In the genomic region with DNA sequence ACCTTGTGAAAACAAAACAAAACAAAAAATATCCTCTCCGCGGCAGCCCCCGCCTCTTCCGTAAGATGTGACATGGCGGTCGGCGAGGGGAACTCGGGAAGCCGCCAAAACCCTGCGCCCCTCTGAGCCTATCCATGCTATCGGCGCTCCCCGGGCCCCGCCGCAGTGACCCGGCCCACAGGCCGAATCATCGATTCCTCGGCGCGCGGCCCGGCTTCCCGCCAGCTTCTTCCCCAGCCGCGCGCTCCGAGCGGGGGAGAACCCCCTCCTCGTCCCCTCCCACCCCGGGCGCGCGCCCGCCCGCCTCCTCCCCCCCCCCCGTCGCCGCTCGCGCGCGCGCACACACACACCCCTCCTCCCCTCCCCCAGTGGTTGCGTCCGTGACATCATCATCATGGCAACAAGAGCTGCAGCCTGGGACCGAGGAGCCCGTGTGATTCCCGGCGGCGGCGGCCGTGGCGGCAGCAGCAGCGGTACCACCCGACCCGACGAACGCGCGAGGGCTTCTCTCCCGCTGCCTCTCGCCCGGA, we compare ENCODE assay signal across 8 mouse cellular contexts. TPM values are rescaled to one million over a fixed set of nuclear protein-coding genes. Genes with fewer than 3 reads are reported as not detected.
A peak's percentile ranks its signal among the peaks of the same experiment; 100 is the strongest.
DNase-seq lines count a peak whose midpoint lies in the region; ATAC-seq lines count a peak whose summit lies in the region.

A gene (plus strand): TSS at position 383 of the 530 bp plus-strand sequence.

- H3K4me3 ChIP-seq in erythroblast, embryonic 14.5 days (replicated peaks) = peak within 1 kb of the TSS; percentile 97
- peak within 1 kb of the TSS; percentile 83 for H3K4me3 ChIP-seq in heart, embryonic 11.5 days (ENCODE audit: low read depth, low read length)
- peak within 1 kb of the TSS; percentile 90 for H3K4me3 ChIP-seq in kidney, embryonic 16.5 days (ENCODE audit: low read length)

- no peaks in the 10 kb centered on the region for H3K9me3 ChIP-seq in erythroblast, embryonic 14.5 days (ENCODE audit: control insufficient read depth, low read length)
- no peaks in the 10 kb centered on the region for H3K9me3 ChIP-seq in heart, embryonic 11.5 days (replicated peaks; ENCODE audit: control insufficient read depth, low read length)
- H3K9me3 ChIP-seq in kidney, embryonic 16.5 days (ENCODE audit: low read length) = no peaks in the 10 kb centered on the region

- H3K9ac ChIP-seq in heart, embryonic 11.5 days (ENCODE audit: low read depth, low read length) = peak within 1 kb of the TSS; percentile 92
- peak within 1 kb of the TSS; percentile 93 for H3K9ac ChIP-seq in kidney, embryonic 16.5 days (replicated peaks; ENCODE audit: low read length)

- peaks cover 37% of the 10 kb centered on the region for H3K4me1 ChIP-seq in erythroblast, embryonic 14.5 days (ENCODE audit: control insufficient read depth)
- H3K4me1 ChIP-seq in heart, embryonic 11.5 days (ENCODE audit: control insufficient read depth, insufficient read depth, low read length) = 0 out of 2 replicates have a peak, but pooled peaks cover 2% of the 10 kb centered on the region
- peaks cover 19% of the 10 kb centered on the region for H3K4me1 ChIP-seq in kidney, embryonic 16.5 days (ENCODE audit: insufficient read depth, low read length)

- H3K36me3 ChIP-seq in erythroblast, embryonic 14.5 days (ENCODE audit: control insufficient read depth) = no peaks in the 10 kb centered on the region
- H3K36me3 ChIP-seq in heart, embryonic 11.5 days (ENCODE audit: control insufficient read depth, insufficient read depth, low read length) = no peaks in the 10 kb centered on the region
- H3K36me3 ChIP-seq in kidney, embryonic 16.5 days (ENCODE audit: insufficient read depth, low read length) = no peaks in the 10 kb centered on the region

- peak within 1 kb of the TSS; percentile 75 for H3K4me2 ChIP-seq in heart, embryonic 11.5 days
- H3K4me2 ChIP-seq in kidney, embryonic 16.5 days (replicated peaks; ENCODE audit: low read depth, low read length) = peak within 1 kb of the TSS; percentile 70

- WGBS in heart, embryonic 11.5 days (ENCODE audit: insufficient replicate concordance) = under 1% methylated on average over 39 of the region's 64 CpGs
- 0% methylated on average over 43 of the region's 64 CpGs for WGBS in kidney, embryonic 16.5 days

- H3K27ac ChIP-seq in heart, embryonic 11.5 days (ENCODE audit: low read depth, low read length) = peak within 1 kb of the TSS; percentile 94
- peak within 1 kb of the TSS; percentile 100 for H3K27ac ChIP-seq in kidney, embryonic 16.5 days (ENCODE audit: low read length)

- peak; percentile 96 for DNase-seq in CD4-positive helper T cell, adult 2 months (ENCODE audit: low read depth, low spot score)
- DNase-seq in brain, adult 2 months (ENCODE audit: low read depth, low spot score) = peak; percentile 97
- peak; percentile 93 for DNase-seq in liver
- DNase-seq in monocyte, adult 2 months (ENCODE audit: low read depth in 1 of 2, low spot score in 2 of 2) = peak; percentile 59 to 86
- peak; percentile 73 to 83 for DNase-seq in spleen, postnatal 14 days (ENCODE audit: low spot score in 2 of 2)

- H3K27me3 ChIP-seq in erythroblast, embryonic 14.5 days (ENCODE audit: control insufficient read depth) = no peaks in the 10 kb centered on the region
- H3K27me3 ChIP-seq in heart, embryonic 11.5 days (ENCODE audit: control insufficient read depth, insufficient read depth, low read length) = no peaks in the 10 kb centered on the region
- H3K27me3 ChIP-seq in kidney, embryonic 16.5 days (ENCODE audit: insufficient read depth, low read length) = no peaks in the 10 kb centered on the region

- ATAC-seq in heart, embryonic 11.5 days (replicated peaks; ENCODE audit: insufficient number of reproducible peaks, low FRiP score, low TSS enrichment) = peak; percentile 81
- ATAC-seq in kidney, embryonic 16.5 days (ENCODE audit: low FRiP score, low TSS enrichment) = peak; percentile 84

RNA-seq across cellular contexts. Expression of the gene that starts here (rescaled TPM):
- polyA plus RNA-seq in erythroblast, embryonic 14.5 days (2012) = 0.11 and 0.12 TPM in 2 replicates
- 14.7 and 17.2 TPM in 2 replicates for polyA plus RNA-seq in heart, embryonic 11.5 days (2014; fragmentation: Nextera tagmentation; extraction: Ambion mirVana)
- polyA plus RNA-seq in kidney, embryonic 16.5 days (2015; fragmentation: Nextera tagmentation; extraction: Ambion mirVana) = 13.8 and 15.9 TPM in 2 replicates

Comparison
In these comparisons a context has a peak if more than half of its experiments do, and no peak if none do; other contexts are left out.
1. Peak in every context shown above with its lines: DNase-seq, ATAC-seq, H3K4me3 ChIP-seq and H3K27ac ChIP-seq.
2. RNA of the gene that starts here (polyA plus RNA-seq): 14.7 to 17.2 TPM in heart, embryonic 11.5 days and 13.8 to 15.9 TPM in kidney, embryonic 16.5 days; 0.11 to 0.12 TPM in erythroblast, embryonic 14.5 days; every median in the first group is over 10 times any median in the second.